Mouse (Mus musculus) urinary bladder, postnatal 36 days (tissue): ENCODE measurements around the gene Golim4.

Experiments
- DNase-seq, 2 experiments: peaks; one replicate each; pipeline ENCODE4 v3.0.0; 2022; ENCODE audit warnings: low spot score in 2 of 2, mixed read lengths in 1 of 2

Golim4 gene

GRCm38 (mm10) chr3:75925123-75925522 is 31.6 kb downstream of the Golim4 start:
- no peak for DNase-seq

- DNase-seq: no peak
Observed at GRCm38 (mm10) chr3:75917770-75918503, 38.8 kb downstream of the Golim4 start.

GRCm38 (mm10) chr3:75912786-75913185 is 44.0 kb downstream of the Golim4 start:
- DNase-seq: no peak

GRCm38 (mm10) chr3:75910768-75911167 is 46.0 kb downstream of the Golim4 start:
- DNase-seq: no peak

GRCm38 (mm10) chr3:75910257-75910656 is 46.5 kb downstream of the Golim4 start:
- DNase-seq: no peak

GRCm38 (mm10) chr3:75901903-75902598 is 54.7 kb downstream of the Golim4 start:
- DNase-seq: no peak

- DNase-seq: no peak
Observed at GRCm38 (mm10) chr3:75895075-75895474, 61.7 kb downstream of the Golim4 start.

GRCm38 (mm10) chr3:75891581-75891980 is 65.2 kb downstream of the Golim4 start:
- DNase-seq: no peak

GRCm38 (mm10) chr3:75889323-75889722 is 67.4 kb downstream of the Golim4 start:
- DNase-seq: no peak

- DNase-seq: no peak
Observed at GRCm38 (mm10) chr3:75881582-75881981, 75.2 kb downstream of the Golim4 start.

- DNase-seq: no peak
Observed at GRCm38 (mm10) chr3:75879269-75879668, 77.5 kb downstream of the Golim4 start.

GRCm38 (mm10) chr3:75868886-75869285 is 87.9 kb downstream of the Golim4 start:
- DNase-seq: no peak

GRCm38 (mm10) chr3:75864203-75864602 is 92.5 kb downstream of the Golim4 start:
- no peak for DNase-seq

- DNase-seq: peak in 1 of 2 experiments; percentile 20
Observed at GRCm38 (mm10) chr3:75861677-75862076, 95.1 kb downstream of the Golim4 start.

GRCm38 (mm10) chr3:75860760-75861159 is 96.0 kb downstream of the Golim4 start:
- DNase-seq: peak; percentile 23 to 36

- DNase-seq: no peak
Observed at GRCm38 (mm10) chr3:75835286-75835967, 121.3 kb downstream of the Golim4 start.

GRCm38 (mm10) chr3:75834827-75835226 is 121.9 kb downstream of the Golim4 start:
- DNase-seq: no peak
